Comparison of ENCODE assay signal across 7 mouse cellular contexts in genomic region chr5:114774403-114775051, GRCm38 (mm10). TPM values are rescaled to one million over a fixed set of nuclear protein-coding genes. Genes with fewer than 3 reads are reported as not detected.
A peak's percentile ranks its signal among the peaks of the same experiment; 100 is the strongest.
DNase-seq lines count a peak whose midpoint lies in the region; ATAC-seq lines count a peak whose summit lies in the region.

TSS of gene Ankrd13a (plus strand) at chr5:114774677.

- H3K27ac ChIP-seq in intestine, embryonic 16.5 days (ENCODE audit: low read length), result peak within 1 kb of the TSS; percentile 91
- H3K27ac ChIP-seq in midbrain, embryonic 11.5 days (ENCODE audit: low read depth, low read length), result peak within 1 kb of the TSS; percentile 80

- H3K27me3 ChIP-seq in intestine, embryonic 16.5 days (replicated peaks; ENCODE audit: control insufficient read depth, insufficient read depth, low read length), result no peaks in the 10 kb centered on the region
- H3K27me3 ChIP-seq in midbrain, embryonic 11.5 days (ENCODE audit: control insufficient read depth, insufficient read depth, low read length), result no peaks in the 10 kb centered on the region

- intact Hi-C loops in left cerebral cortex, postnatal 36 days (cut with DNase I), result loop anchor here (5.0 kb wide), 2 partner anchors 33 to 67 kb away; partner anchors contain the start of gene Tchp

- ATAC-seq in intestine, embryonic 16.5 days, result peak; percentile 87
- peak; percentile 88 for ATAC-seq in midbrain, embryonic 11.5 days (ENCODE audit: low FRiP score)

- peak within 1 kb of the TSS; percentile 91 for H3K4me2 ChIP-seq in intestine, embryonic 16.5 days (ENCODE audit: low read depth, low read length)
- H3K4me2 ChIP-seq in midbrain, embryonic 11.5 days, result peak within 1 kb of the TSS; percentile 91

- H3K4me3 ChIP-seq in intestine, embryonic 16.5 days (ENCODE audit: low read length), result peak within 1 kb of the TSS; percentile 96
- H3K4me3 ChIP-seq in midbrain, embryonic 11.5 days (ENCODE audit: low read depth, low read length), result peak within 1 kb of the TSS; percentile 99

- DNase-seq in adrenal gland, adult 8-10 months, result peak; percentile 89
- peak; percentile 88 for DNase-seq in embryo, embryonic 9.5 days (ENCODE audit: extremely low spot score)
- DNase-seq in gastrocnemius, postnatal 4 days (ENCODE audit: low spot score in 2 of 2), result peak; percentile 83 to 91
- DNase-seq in left cerebral cortex, postnatal 36 days (ENCODE audit: low spot score in 2 of 2), result peak; percentile 92
- peak; percentile 99 for DNase-seq in midbrain, embryonic 11.5 days (ENCODE audit: low spot score, missing footprints)
- DNase-seq in skeletal muscle tissue, adult 2 months (ENCODE audit: low read depth, low spot score), result peak; percentile 78

- peaks cover 25% of the 10 kb centered on the region; the same call in 1 of the 2 replicates for H3K4me1 ChIP-seq in intestine, embryonic 16.5 days (ENCODE audit: control insufficient read depth, insufficient read depth, low read length)
- peaks cover 22% of the 10 kb centered on the region for H3K4me1 ChIP-seq in midbrain, embryonic 11.5 days (ENCODE audit: control insufficient read depth, insufficient read depth, low read length)

- no peaks in the 10 kb centered on the region for H3K36me3 ChIP-seq in intestine, embryonic 16.5 days (ENCODE audit: control insufficient read depth, insufficient read depth, low read length)
- H3K36me3 ChIP-seq in midbrain, embryonic 11.5 days (ENCODE audit: control insufficient read depth, insufficient read depth, low read length), result no peaks in the 10 kb centered on the region

- WGBS in intestine, embryonic 16.5 days, result under 1% methylated on average over 52 of the region's 73 CpGs
- under 1% methylated on average over 64 of the region's 73 CpGs for WGBS in midbrain, embryonic 11.5 days

- H3K9me3 ChIP-seq in intestine, embryonic 16.5 days (ENCODE audit: control insufficient read depth, low read length), result no peaks in the 10 kb centered on the region
- H3K9me3 ChIP-seq in midbrain, embryonic 11.5 days (ENCODE audit: control insufficient read depth, low read length), result no peaks in the 10 kb centered on the region

- peak within 1 kb of the TSS; percentile 95 for H3K9ac ChIP-seq in intestine, embryonic 16.5 days (ENCODE audit: low read depth, low read length)
- peak within 1 kb of the TSS; percentile 91 for H3K9ac ChIP-seq in midbrain, embryonic 11.5 days (ENCODE audit: low read length)

RNA-seq across cellular contexts. Expression of gene Ankrd13a, which starts in this region (rescaled TPM):
- 10 to 100 TPM; 66.7 to 96.6 (median 86.8) TPM for total RNA-seq in adrenal gland, adult 8-10 months (2022)
- total RNA-seq in gastrocnemius, postnatal 4 days (2021), result 10 to 100 TPM; 46.2 to 53.1 TPM
- 12.7 and 16.7 TPM in 2 replicates for polyA plus RNA-seq in intestine, embryonic 16.5 days (2015; fragmentation: Nextera tagmentation; extraction: Ambion mirVana)
- total RNA-seq in left cerebral cortex, postnatal 36 days (2021), result 10 to 100 TPM; 34.7 to 35.4 TPM
- 64.7 and 71.9 TPM in 2 replicates for polyA plus RNA-seq in midbrain, embryonic 11.5 days (2014; fragmentation: Nextera tagmentation; extraction: Ambion mirVana)

Comparison
In these comparisons a context has a peak if more than half of its experiments do, and no peak if none do; other contexts are left out.
1. Peak in every context shown above with its lines: DNase-seq, ATAC-seq, H3K4me3 ChIP-seq and H3K27ac ChIP-seq.